Mouse (Mus musculus) liver, adult 2 months (tissue): ENCODE results near the gene Hic1. TPM values are rescaled to one million over a fixed set of nuclear protein-coding genes. Genes with fewer than 3 reads are reported as not detected.

Source experiments
- DNase-seq: peaks from one replicate; pipeline ENCODE4 v3.0.0-alpha.2; 2011; ENCODE audit warnings: low read depth, low spot score; ENCODE audit errors: extremely low read depth
- H3K27ac ChIP-seq: fragments of 200-500 bp; replicated peaks from 2 replicates; pipeline ENCODE4 v1.5.1; 2012; ENCODE audit warnings: low read depth, mild to moderate bottlenecking, control low read depth, inconsistent platforms, low read length; ENCODE audit not compliant: insufficient read depth
- H3K27me3 ChIP-seq: fragments of 200-500 bp; 2 replicates; pipeline ENCODE4 v1.6.1; 2012; ENCODE audit warnings: mild to moderate bottlenecking, moderate library complexity, low read length, inconsistent platforms; ENCODE audit not compliant: control insufficient read depth, insufficient read depth
- H3K36me3 ChIP-seq: fragments of 200-500 bp; 2 replicates; pipeline ENCODE4 v1.6.1; 2012; ENCODE audit warnings: low read length, inconsistent platforms; ENCODE audit not compliant: control insufficient read depth, insufficient read depth
- H3K4me1 ChIP-seq: fragments of 200-500 bp; 2 replicates; pipeline ENCODE4 v1.6.1; 2011; ENCODE audit warnings: low read length; ENCODE audit not compliant: control insufficient read depth, insufficient read depth
- H3K4me3 ChIP-seq: fragments of 200-500 bp; 2 replicates; pipeline ENCODE4 v1.5.1; 2011; ENCODE audit warnings: low read depth, mild to moderate bottlenecking, control low read depth, low read length, moderate library complexity; ENCODE audit not compliant: insufficient read depth
- H3K79me2 ChIP-seq: fragments of 200-500 bp; 2 replicates; pipeline ENCODE4 v1.6.1; 2012; ENCODE audit warnings: inconsistent platforms, mild to moderate bottlenecking, low read length, moderate library complexity; ENCODE audit not compliant: control insufficient read depth, insufficient read depth
- H3K9ac ChIP-seq: fragments of 200-500 bp; 2 replicates; pipeline ENCODE4 v1.6.1; 2012; ENCODE audit warnings: low read depth, mild to moderate bottlenecking, control low read depth, inconsistent platforms, low read length
- CTCF ChIP-seq: fragments of 200-500 bp; IDR thresholded peaks from 2 replicates; pipeline ENCODE4 v1.5.1; 2011; ENCODE audit warnings: low read depth, low read length, control low read depth
- POLR2A ChIP-seq: fragments of 200-500 bp; IDR thresholded peaks from 2 replicates; pipeline ENCODE4 v1.6.1; 2011; ENCODE audit warnings: low read length, control low read depth; ENCODE audit not compliant: insufficient read depth; ENCODE audit errors: extremely low read depth
- WGBS: fragments of 180-500 bp; shearing (Covaris S2); methylation state at CpG from one replicate; pipeline ENCODE4 v1.1.7; 2018; 5-methylcytosine and 5-hydroxymethylcytosine counted together
- polyA plus RNA-seq: library from polyadenylated mRNA; depleted of rRNA; stranded (reverse); fragments of >200 nt; gene quantifications from 2 replicates; pipeline ENCODE4 v1.2.3, GENCODE M21; 2012
- total RNA-seq: library from RNA; depleted of rRNA; stranded (reverse); fragments of >200 nt; gene quantifications from 2 replicates; pipeline ENCODE4 v1.2.3, GENCODE M21; 2014

The Hic1 gene
- total and polyA plus RNA-seq, 2 experiments, result 1.1 to 3.8 TPM

DNA sequence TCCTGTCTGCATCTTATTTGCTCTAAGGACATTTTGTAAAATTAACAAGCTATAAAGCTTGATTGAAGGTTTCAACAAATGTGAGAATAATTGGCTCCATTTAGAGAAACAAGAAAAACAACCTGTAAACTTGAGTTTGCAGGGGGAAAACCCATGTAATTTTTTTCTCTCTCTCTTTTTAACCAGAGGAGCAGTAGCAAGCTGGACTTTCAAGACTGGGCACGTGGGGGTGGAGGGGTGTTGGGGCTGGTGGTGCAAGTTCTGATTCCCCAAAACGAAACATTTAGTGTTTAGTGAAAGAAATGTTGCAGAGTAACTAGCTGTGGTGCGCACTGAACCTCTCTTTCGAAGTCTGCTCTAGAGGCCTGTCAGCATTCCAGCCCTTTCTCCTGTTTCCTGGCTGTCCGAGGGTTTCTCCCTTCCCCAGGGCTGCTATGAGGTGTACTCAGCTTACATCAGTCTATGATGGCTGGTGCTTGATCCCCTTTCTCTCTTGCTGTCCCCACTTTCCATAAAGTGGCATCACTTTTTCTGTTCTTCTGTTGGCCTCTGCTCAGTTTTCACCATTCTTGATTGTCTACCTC is 34.7 kb downstream of the Hic1 start:
- no peak overlapping the region for H3K4me3 ChIP-seq
- H3K4me1 ChIP-seq, result peaks cover 19% of the 10 kb centered on the region
- DNase-seq, result no peak
- no peaks in the 10 kb centered on the region for H3K36me3 ChIP-seq
- 73% methylated on average over 5 of the region's 5 CpGs for WGBS
- no peak overlapping the region for H3K9ac ChIP-seq
- TF ChIP-seq CTCF (no peak), POLR2A (no peak)
- H3K27ac ChIP-seq, result no peak overlapping the region
- no peaks in the 10 kb centered on the region for H3K27me3 ChIP-seq
- no peaks in the 10 kb centered on the region for H3K79me2 ChIP-seq

- WGBS, result 68% methylated on average over 2 of the region's 2 CpGs
- H3K4me1 ChIP-seq, result peaks cover 19% of the 10 kb centered on the region
- no peaks in the 10 kb centered on the region for H3K79me2 ChIP-seq
- H3K4me3 ChIP-seq, result no peak overlapping the region
- no peak for TF ChIP-seq CTCF
- TF ChIP-seq POLR2A, result no peak
- no peaks in the 10 kb centered on the region for H3K36me3 ChIP-seq
- peak overlapping the region; percentile 37 for H3K27ac ChIP-seq
- no peak overlapping the region for H3K9ac ChIP-seq
- no peak for DNase-seq
- H3K27me3 ChIP-seq, result no peaks in the 10 kb centered on the region
These were observed 35.4 kb downstream of the Hic1 start for GRCm38 (mm10) chr11:75133951-75134350.

GRCm38 (mm10) chr11:75133391-75133790 is 35.9 kb downstream of the Hic1 start:
- Histone ChIP-seq H3K79me2 (no peaks in the 10 kb centered on the region), H3K36me3 (no peaks in the 10 kb centered on the region), H3K4me3 (no peak overlapping the region), H3K27me3 (no peaks in the 10 kb centered on the region), H3K4me1 (peaks cover 16% of the 10 kb centered on the region), H3K9ac (no peak overlapping the region), H3K27ac (peak overlapping the region; percentile 37)
- WGBS, result 90% methylated on average over 5 of the region's 5 CpGs
- no peak for TF ChIP-seq POLR2A
- no peak for TF ChIP-seq CTCF
- no peak for DNase-seq

GRCm38 (mm10) chr11:75132278-75132677 is 37.0 kb downstream of the Hic1 start:
- Histone ChIP-seq H3K4me1 (peaks cover 11% of the 10 kb centered on the region), H3K27me3 (no peaks in the 10 kb centered on the region), H3K9ac (no peak overlapping the region), H3K27ac (no peak overlapping the region), H3K36me3 (no peaks in the 10 kb centered on the region), H3K4me3 (no peak overlapping the region), H3K79me2 (no peaks in the 10 kb centered on the region)
- DNase-seq, result peak; percentile 34
- 59% methylated on average over 5 of the region's 5 CpGs for WGBS
- no peak for TF ChIP-seq POLR2A
- 0 out of 2 replicates have a peak, but pooled peaks have one; percentile 14 for TF ChIP-seq CTCF

GRCm38 (mm10) chr11:75131300-75131699 is 38.0 kb downstream of the Hic1 start:
- Histone ChIP-seq H3K9ac (no peak overlapping the region), H3K4me1 (peaks cover 4% of the 10 kb centered on the region), H3K36me3 (no peaks in the 10 kb centered on the region; the same call in 1 of the 2 replicates), H3K27me3 (no peaks in the 10 kb centered on the region), H3K27ac (no peak overlapping the region), H3K4me3 (no peak overlapping the region), H3K79me2 (no peaks in the 10 kb centered on the region)
- DNase-seq, result no peak
- no peak for TF ChIP-seq POLR2A
- no peak for TF ChIP-seq CTCF
- 82% methylated on average over 4 of the region's 4 CpGs for WGBS

GRCm38 (mm10) chr11:75129481-75129880 is 39.8 kb downstream of the Hic1 start:
- DNase-seq, result no peak
- Histone ChIP-seq H3K9ac (no peak overlapping the region), H3K27ac (no peak overlapping the region), H3K27me3 (no peaks in the 10 kb centered on the region), H3K4me1 (no peaks in the 10 kb centered on the region; the same call in 1 of the 2 replicates), H3K4me3 (no peak overlapping the region), H3K79me2 (no peaks in the 10 kb centered on the region), H3K36me3 (no peaks in the 10 kb centered on the region; the same call in 1 of the 2 replicates)
- WGBS, result 98% methylated on average over 6 of the region's 6 CpGs
- TF ChIP-seq CTCF, result no peak
